Mouse (Mus musculus): Measurements from ENCODE around the gene Abcg1. TPM values are rescaled to one million over a fixed set of nuclear protein-coding genes. Genes with fewer than 3 reads are reported as not detected.

Gene Abcg1
- total and polyA plus RNA-seq, 2 experiments = 3.4 to 5.0 TPM

GRCm38 (mm10) chr17:31136821-31137220 lies 79.3 kb downstream of the Abcg1 start:
- Histone ChIP-seq H3K4me1 (ENCODE audit: control insufficient read depth, insufficient read depth, low read length) (peaks cover 7% of the 10 kb centered on the region; the same call in 1 of the 2 replicates), H3K27me3 (ENCODE audit: control insufficient read depth, insufficient read depth, low read length) (no peaks in the 10 kb centered on the region), H3K4me3 (ENCODE audit: insufficient read depth, low read depth, low read length) (no peak overlapping the region), H3K79me2 (ENCODE audit: control insufficient read depth, insufficient read depth, low read length) (no peaks in the 10 kb centered on the region), H3K9ac (ENCODE audit: low read depth, low read length) (no peak overlapping the region), H3K27ac (replicated peaks; ENCODE audit: insufficient read depth, low read depth, low read length) (no peak overlapping the region), H3K36me3 (ENCODE audit: control insufficient read depth, insufficient read depth, low read length) (no peaks in the 10 kb centered on the region)
- TF ChIP-seq POLR2A (IDR thresholded peaks at IDR 0.05; ENCODE audit: extremely low read depth, insufficient read depth, low read length) = no peak
- TF ChIP-seq CTCF (IDR thresholded peaks at IDR 0.05; ENCODE audit: low read depth, low read length) = no peak
- no peak for DNase-seq (ENCODE audit: extremely low read depth, low read depth, low spot score)
- 92% methylated on average over 1 of the region's 1 CpGs for WGBS

GRCm38 (mm10) chr17:31138398-31138797 lies 80.9 kb downstream of the Abcg1 start:
- TF ChIP-seq CTCF (IDR thresholded peaks at IDR 0.05; ENCODE audit: low read depth, low read length) (peak; percentile 88), POLR2A (IDR thresholded peaks at IDR 0.05; ENCODE audit: extremely low read depth, insufficient read depth, low read length) (no peak)
- Histone ChIP-seq H3K36me3 (ENCODE audit: control insufficient read depth, insufficient read depth, low read length) (no peaks in the 10 kb centered on the region), H3K9ac (ENCODE audit: low read depth, low read length) (no peak overlapping the region), H3K27ac (replicated peaks; ENCODE audit: insufficient read depth, low read depth, low read length) (no peak overlapping the region), H3K4me3 (ENCODE audit: insufficient read depth, low read depth, low read length) (no peak overlapping the region), H3K27me3 (ENCODE audit: control insufficient read depth, insufficient read depth, low read length) (no peaks in the 10 kb centered on the region), H3K79me2 (ENCODE audit: control insufficient read depth, insufficient read depth, low read length) (no peaks in the 10 kb centered on the region), H3K4me1 (ENCODE audit: control insufficient read depth, insufficient read depth, low read length) (peaks cover 5% of the 10 kb centered on the region; the same call in 1 of the 2 replicates)
- 16% methylated on average over 5 of the region's 5 CpGs for WGBS
- peak; percentile 86 for DNase-seq (ENCODE audit: extremely low read depth, low read depth, low spot score)

DNA sequence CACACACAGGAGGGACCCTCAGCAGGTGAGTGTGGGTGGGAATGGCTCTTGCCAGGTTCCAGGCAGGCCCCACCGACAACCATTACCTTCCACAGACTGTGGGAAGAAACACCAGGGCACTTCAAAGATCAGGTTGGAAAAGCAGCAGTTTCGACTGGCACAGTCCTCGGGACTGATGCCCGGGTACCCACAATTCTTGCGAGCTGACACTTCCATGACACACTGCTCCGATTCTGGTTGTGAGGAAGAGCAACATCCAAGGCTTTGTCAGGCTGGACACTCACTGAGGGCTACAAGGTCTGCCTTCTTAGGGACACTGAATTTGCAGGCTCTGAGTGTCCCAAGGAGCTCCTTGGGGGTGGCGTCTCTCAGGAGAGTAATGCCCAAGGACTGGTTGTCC lies 84.6 kb downstream of the Abcg1 start:
- no peak overlapping the region for H3K4me3 ChIP-seq (ENCODE audit: insufficient read depth, low read depth, low read length)
- DNase-seq (ENCODE audit: extremely low read depth, low read depth, low spot score) = no peak
- TF ChIP-seq POLR2A (IDR thresholded peaks at IDR 0.05; ENCODE audit: extremely low read depth, insufficient read depth, low read length) = no peak
- TF ChIP-seq CTCF (IDR thresholded peaks at IDR 0.05; ENCODE audit: low read depth, low read length) = no peak
- no peaks in the 10 kb centered on the region for H3K36me3 ChIP-seq (ENCODE audit: control insufficient read depth, insufficient read depth, low read length)
- no peak overlapping the region for H3K9ac ChIP-seq (ENCODE audit: low read depth, low read length)
- no peak overlapping the region for H3K27ac ChIP-seq (replicated peaks; ENCODE audit: insufficient read depth, low read depth, low read length)
- no peaks in the 10 kb centered on the region for H3K79me2 ChIP-seq (ENCODE audit: control insufficient read depth, insufficient read depth, low read length)
- H3K4me1 ChIP-seq (ENCODE audit: control insufficient read depth, insufficient read depth, low read length) = no peaks in the 10 kb centered on the region
- 97% methylated on average over 7 of the region's 7 CpGs for WGBS
- no peaks in the 10 kb centered on the region for H3K27me3 ChIP-seq (ENCODE audit: control insufficient read depth, insufficient read depth, low read length)

GRCm38 (mm10) chr17:31144040-31145037 lies 86.9 kb downstream of the Abcg1 start, which contains the start of gene Tff2:
Tff2 (minus strand) TSS chr17:31144282.
- Histone ChIP-seq H3K9ac (ENCODE audit: low read depth, low read length) (no peak within 1 kb of the TSS), H3K79me2 (ENCODE audit: control insufficient read depth, insufficient read depth, low read length) (no peaks in the 10 kb centered on the region), H3K27ac (replicated peaks; ENCODE audit: insufficient read depth, low read depth, low read length) (no peak within 1 kb of the TSS), H3K36me3 (ENCODE audit: control insufficient read depth, insufficient read depth, low read length) (no peaks in the 10 kb centered on the region), H3K4me3 (ENCODE audit: insufficient read depth, low read depth, low read length) (no peak within 1 kb of the TSS), H3K27me3 (ENCODE audit: control insufficient read depth, insufficient read depth, low read length) (no peaks in the 10 kb centered on the region), H3K4me1 (ENCODE audit: control insufficient read depth, insufficient read depth, low read length) (no peaks in the 10 kb centered on the region)
- whole genome bisulfite sequencing = 70% methylated on average over 15 of the region's 15 CpGs
- no peak for DNase-seq (ENCODE audit: extremely low read depth, low read depth, low spot score)
- TF ChIP-seq CTCF (IDR thresholded peaks at IDR 0.05; ENCODE audit: low read depth, low read length) = no peak

GRCm38 (mm10) chr17:31145998-31146397 lies 88.5 kb downstream of the Abcg1 start:
- Histone ChIP-seq H3K27me3 (ENCODE audit: control insufficient read depth, insufficient read depth, low read length) (no peaks in the 10 kb centered on the region), H3K79me2 (ENCODE audit: control insufficient read depth, insufficient read depth, low read length) (no peaks in the 10 kb centered on the region), H3K4me1 (ENCODE audit: control insufficient read depth, insufficient read depth, low read length) (no peaks in the 10 kb centered on the region), H3K27ac (replicated peaks; ENCODE audit: insufficient read depth, low read depth, low read length) (no peak overlapping the region), H3K36me3 (ENCODE audit: control insufficient read depth, insufficient read depth, low read length) (no peaks in the 10 kb centered on the region), H3K4me3 (ENCODE audit: insufficient read depth, low read depth, low read length) (no peak overlapping the region), H3K9ac (ENCODE audit: low read depth, low read length) (no peak overlapping the region)
- no peak for TF ChIP-seq POLR2A (IDR thresholded peaks at IDR 0.05; ENCODE audit: extremely low read depth, insufficient read depth, low read length)
- no peak for TF ChIP-seq CTCF (IDR thresholded peaks at IDR 0.05; ENCODE audit: low read depth, low read length)
- peak; percentile 29 for DNase-seq (ENCODE audit: extremely low read depth, low read depth, low spot score)
- WGBS = 59% methylated on average over 9 of the region's 9 CpGs

- H3K27me3 ChIP-seq (ENCODE audit: control insufficient read depth, insufficient read depth, low read length) = no peaks in the 10 kb centered on the region
- H3K4me1 ChIP-seq (ENCODE audit: control insufficient read depth, insufficient read depth, low read length) = peaks cover 6% of the 10 kb centered on the region
- H3K36me3 ChIP-seq (ENCODE audit: control insufficient read depth, insufficient read depth, low read length) = 0 out of 2 replicates have a peak, but pooled peaks cover 2% of the 10 kb centered on the region
- WGBS = 23% methylated on average over 5 of the region's 5 CpGs
- H3K4me3 ChIP-seq (ENCODE audit: insufficient read depth, low read depth, low read length) = peak overlapping the region; percentile 51
- peak; percentile 98 for DNase-seq (ENCODE audit: extremely low read depth, low read depth, low spot score)
- H3K9ac ChIP-seq (ENCODE audit: low read depth, low read length) = peak overlapping the region; percentile 73
- no peaks in the 10 kb centered on the region for H3K79me2 ChIP-seq (ENCODE audit: control insufficient read depth, insufficient read depth, low read length)
- H3K27ac ChIP-seq (replicated peaks; ENCODE audit: insufficient read depth, low read depth, low read length) = peak overlapping the region; percentile 92
- TF ChIP-seq CTCF (IDR thresholded peaks at IDR 0.05; ENCODE audit: low read depth, low read length) (no peak), POLR2A (IDR thresholded peaks at IDR 0.05; ENCODE audit: extremely low read depth, insufficient read depth, low read length) (no peak)
Measured at GRCm38 (mm10) chr17:31152512-31152911, 95.0 kb downstream of the Abcg1 start.
